Mouse (Mus musculus): ENCODE data around the gene Pnrc1. TPM values are rescaled to one million over a fixed set of nuclear protein-coding genes. Genes with fewer than 3 reads are reported as not detected.

Pnrc1 gene
- total RNA-seq, 2 experiments from 2014 or later: 86.4 to 125 TPM

GRCm38 (mm10) chr4:33242536-33242935 lies 47.4 kb downstream of the Pnrc1 start:
- DNase-seq: no peak
- intact Hi-C loops (cut with DNase I; ENCODE audit: low total_unique reads): no loop called here

- intact Hi-C loops (cut with DNase I; ENCODE audit: low total_unique reads): no loop called here
- no peak for DNase-seq
Observed at GRCm38 (mm10) chr4:33230881-33231280, 59.1 kb downstream of the Pnrc1 start.

- no peak for DNase-seq
- intact Hi-C loops (cut with DNase I; ENCODE audit: low total_unique reads): no loop called here
Observed at GRCm38 (mm10) chr4:33229639-33230038, 60.3 kb downstream of the Pnrc1 start.

- no peak for DNase-seq
Observed at GRCm38 (mm10) chr4:33227164-33227563, 62.8 kb downstream of the Pnrc1 start.

GRCm38 (mm10) chr4:33224003-33224675 lies 65.8 kb downstream of the Pnrc1 start:
- intact Hi-C loops (cut with DNase I; ENCODE audit: low total_unique reads): no loop called here
- DNase-seq: no peak

More at GRCm38 (mm10) chr4:33227164-33227563, 62.8 kb downstream of the Pnrc1 start:
- intact Hi-C loops (cut with DNase I; ENCODE audit: low total_unique reads): no loop called here

GRCm38 (mm10) chr4:33221847-33222246 lies 68.1 kb downstream of the Pnrc1 start:
- intact Hi-C loops (cut with DNase I; ENCODE audit: low total_unique reads): no loop called here
- no peak for DNase-seq

- intact Hi-C loops (cut with DNase I; ENCODE audit: low total_unique reads): loop anchor here (5.0 kb wide), 1 partner anchor 62 kb away; no protein-coding TSS in a partner anchor
- DNase-seq: peak; percentile 8
Observed at GRCm38 (mm10) chr4:33208881-33209841, 80.8 kb downstream of the Pnrc1 start, which contains the start of gene Srsf12. Srsf12 (plus strand) TSS chr4:33208991.

GRCm38 (mm10) chr4:33207551-33207950 lies 82.4 kb downstream of the Pnrc1 start:
- DNase-seq: no peak
- intact Hi-C loops (cut with DNase I; ENCODE audit: low total_unique reads): loop anchor here (5.0 kb wide), 1 partner anchor 60 kb away; no protein-coding TSS in a partner anchor

- peak; percentile 33 for DNase-seq
- intact Hi-C loops (cut with DNase I; ENCODE audit: low total_unique reads): loop anchor here (5.0 kb wide), 1 partner anchor 57 kb away; no protein-coding TSS in a partner anchor
Observed at GRCm38 (mm10) chr4:33204682-33205081, 85.3 kb downstream of the Pnrc1 start.

GRCm38 (mm10) chr4:33198117-33198516 lies 91.8 kb downstream of the Pnrc1 start:
- intact Hi-C loops (cut with DNase I; ENCODE audit: low total_unique reads): no loop called here
- DNase-seq: no peak

Other genes with a start within 250 kb of the Pnrc1 start
- 10 to 100 TPM; 19.2 to 51.0 TPM for gene Gabrr2, start 227.2 kb downstream of the Pnrc1 start, total RNA-seq (2021)
- gene Gabrr1, start 157.6 kb downstream of the Pnrc1 start, total RNA-seq (2021): not detected
- gene Pm20d2, start 100.4 kb downstream of the Pnrc1 start, total RNA-seq (2021): 10 to 100 TPM; 29.0 to 29.6 TPM
- gene Srsf12, start 81.2 kb downstream of the Pnrc1 start, total RNA-seq (2021): not detected
- gene Rngtt, start 20.1 kb upstream of the Pnrc1 start, total RNA-seq (2021): 1 to 10 TPM; 7.8 to 9.6 TPM